Mouse (Mus musculus) forebrain, embryonic 10.5 days (tissue): ENCODE results near the gene Fam129b. TPM values are rescaled to one million over a fixed set of nuclear protein-coding genes. Genes with fewer than 3 reads are reported as not detected.

Source experiments
- DNase-seq: peaks from one replicate; pipeline ENCODE4 v3.0.0-alpha.2; 2017; ENCODE audit warnings: low spot score; ENCODE audit errors: extremely low spot score
- H3K27ac ChIP-seq: fragments of 300-500 bp; sonication (generic); 2 replicates; pipeline ENCODE4 v1.5.1; 2016; ENCODE audit warnings: mild to moderate bottlenecking
- H3K27me3 ChIP-seq: fragments of 300-500 bp; sonication (generic); 2 replicates; pipeline ENCODE4 v1.6.1; 2016; ENCODE audit warnings: mild to moderate bottlenecking; ENCODE audit not compliant: poor library complexity, severe bottlenecking
- H3K36me3 ChIP-seq: fragments of 300-500 bp; sonication (generic); replicated peaks from 2 replicates; pipeline ENCODE4 v1.6.1; 2016; ENCODE audit warnings: mild to moderate bottlenecking, moderate library complexity
- H3K4me1 ChIP-seq: fragments of 300-500 bp; sonication (generic); 2 replicates; pipeline ENCODE4 v1.6.1; 2016
- H3K4me3 ChIP-seq: fragments of 300-500 bp; sonication (generic); 2 replicates; pipeline ENCODE4 v1.5.1; 2016; ENCODE audit warnings: mild to moderate bottlenecking, moderate library complexity
- H3K9me3 ChIP-seq: fragments of 300-500 bp; sonication (generic); 2 replicates; pipeline ENCODE4 v1.6.1; 2016; ENCODE audit warnings: mild to moderate bottlenecking, moderate library complexity
- WGBS: fragments of 180-500 bp; shearing (Covaris S2); methylation state at CpG from one replicate; pipeline ENCODE4 v1.1.7; 2016; 5-methylcytosine and 5-hydroxymethylcytosine counted together
- polyA plus RNA-seq: library from polyadenylated mRNA; unstranded; fragments of >200 nt; fragmentation: Nextera tagmentation; extraction: Ambion mirVana; gene quantifications from 2 replicates; pipeline ENCODE4 v1.2.1, GENCODE M21; 2016

Gene Fam129b
- polyA plus RNA-seq, 1 experiment from 2014 or later, result 25.3 TPM

- Histone ChIP-seq H3K36me3 (peaks cover 69% of the 10 kb centered on the region), H3K4me3 (no peak overlapping the region), H3K9me3 (no peaks in the 10 kb centered on the region), H3K27me3 (no peaks in the 10 kb centered on the region), H3K4me1 (peaks cover 10% of the 10 kb centered on the region; the same call in 1 of the 2 replicates), H3K27ac (no peak overlapping the region)
- DNase-seq, result no peak
- 93% methylated on average over 15 of the region's 15 CpGs for WGBS
Measured at GRCm38 (mm10) chr2:32921801-32922380, 46.0 kb downstream of the Fam129b start.

GRCm38 (mm10) chr2:32922564-32922963, 46.6 kb downstream of the Fam129b start:
- Histone ChIP-seq H3K9me3 (no peaks in the 10 kb centered on the region), H3K4me3 (no peak overlapping the region), H3K27ac (no peak overlapping the region), H3K27me3 (no peaks in the 10 kb centered on the region), H3K4me1 (peaks cover 10% of the 10 kb centered on the region; the same call in 1 of the 2 replicates), H3K36me3 (peaks cover 69% of the 10 kb centered on the region)
- 92% methylated on average over 13 of the region's 13 CpGs for WGBS
- DNase-seq, result no peak

GRCm38 (mm10) chr2:32923551-32924250, 47.8 kb downstream of the Fam129b start:
- Histone ChIP-seq H3K4me1 (peaks cover 11% of the 10 kb centered on the region), H3K9me3 (no peaks in the 10 kb centered on the region), H3K36me3 (peaks cover 64% of the 10 kb centered on the region), H3K4me3 (no peak overlapping the region), H3K27ac (no peak overlapping the region), H3K27me3 (no peaks in the 10 kb centered on the region)
- DNase-seq, result no peak
- WGBS, result 94% methylated on average over 24 of the region's 24 CpGs

GRCm38 (mm10) chr2:32924306-32924844, 48.5 kb downstream of the Fam129b start:
- Histone ChIP-seq H3K36me3 (peaks cover 58% of the 10 kb centered on the region), H3K9me3 (no peaks in the 10 kb centered on the region), H3K4me3 (no peak overlapping the region), H3K4me1 (peaks cover 8% of the 10 kb centered on the region), H3K27ac (no peak overlapping the region), H3K27me3 (no peaks in the 10 kb centered on the region)
- no peak for DNase-seq
- 79% methylated on average over 10 of the region's 10 CpGs for WGBS

GRCm38 (mm10) chr2:32926330-32927075, 50.6 kb downstream of the Fam129b start:
- no peaks in the 10 kb centered on the region for H3K27me3 ChIP-seq
- H3K4me1 ChIP-seq, result peaks cover 8% of the 10 kb centered on the region
- H3K9me3 ChIP-seq, result no peaks in the 10 kb centered on the region
- WGBS, result 94% methylated on average over 12 of the region's 12 CpGs
- no peak overlapping the region for H3K27ac ChIP-seq
- no peak for DNase-seq
- no peak overlapping the region for H3K4me3 ChIP-seq
- peaks cover 38% of the 10 kb centered on the region for H3K36me3 ChIP-seq

- Histone ChIP-seq H3K4me1 (peaks cover 8% of the 10 kb centered on the region), H3K36me3 (peaks cover 32% of the 10 kb centered on the region), H3K9me3 (no peaks in the 10 kb centered on the region), H3K4me3 (no peak overlapping the region), H3K27ac (no peak overlapping the region), H3K27me3 (no peaks in the 10 kb centered on the region)
- WGBS, result 84% methylated on average over 15 of the region's 15 CpGs
- DNase-seq, result no peak
Measured at GRCm38 (mm10) chr2:32927624-32928234, 51.8 kb downstream of the Fam129b start.

- DNase-seq, result peak; percentile 64
- H3K4me1 ChIP-seq, result peaks cover 8% of the 10 kb centered on the region
- 0 out of 2 replicates have a peak overlapping the region, but pooled peaks have one; percentile 6 for H3K27ac ChIP-seq
- no peaks in the 10 kb centered on the region for H3K27me3 ChIP-seq
- peaks cover 32% of the 10 kb centered on the region for H3K36me3 ChIP-seq
- H3K4me3 ChIP-seq, result no peak overlapping the region
- 31% methylated on average over 10 of the region's 10 CpGs for WGBS
- no peaks in the 10 kb centered on the region for H3K9me3 ChIP-seq
Measured at GRCm38 (mm10) chr2:32928235-32928946, 52.5 kb downstream of the Fam129b start.

GRCm38 (mm10) chr2:32928947-32929829, 53.3 kb downstream of the Fam129b start:
- DNase-seq, result no peak
- Histone ChIP-seq H3K27me3 (no peaks in the 10 kb centered on the region), H3K27ac (no peak overlapping the region), H3K4me1 (peaks cover 8% of the 10 kb centered on the region), H3K4me3 (no peak overlapping the region), H3K36me3 (peaks cover 32% of the 10 kb centered on the region), H3K9me3 (no peaks in the 10 kb centered on the region)
- WGBS, result 92% methylated on average over 19 of the region's 19 CpGs

- H3K36me3 ChIP-seq, result peaks cover 42% of the 10 kb centered on the region
- no peaks in the 10 kb centered on the region for H3K27me3 ChIP-seq
- peaks cover 8% of the 10 kb centered on the region for H3K4me1 ChIP-seq
- no peak for DNase-seq
- H3K4me3 ChIP-seq, result no peak overlapping the region
- no peaks in the 10 kb centered on the region for H3K9me3 ChIP-seq
- H3K27ac ChIP-seq, result no peak overlapping the region
- 80% methylated on average over 7 of the region's 7 CpGs for WGBS
Measured at GRCm38 (mm10) chr2:32931730-32932129, 55.8 kb downstream of the Fam129b start.

- WGBS, result 92% methylated on average over 5 of the region's 5 CpGs
- H3K4me3 ChIP-seq, result no peak overlapping the region
Measured at GRCm38 (mm10) chr2:32938741-32939140, 62.8 kb downstream of the Fam129b start.

GRCm38 (mm10) chr2:32939418-32939817, 63.5 kb downstream of the Fam129b start:
- WGBS, result 62% methylated on average over 5 of the region's 5 CpGs
- no peaks in the 10 kb centered on the region for H3K4me1 ChIP-seq
- H3K9me3 ChIP-seq, result no peaks in the 10 kb centered on the region
- H3K4me3 ChIP-seq, result no peak overlapping the region
- peaks cover 64% of the 10 kb centered on the region for H3K36me3 ChIP-seq
- no peaks in the 10 kb centered on the region for H3K27me3 ChIP-seq
- no peak for DNase-seq
- H3K27ac ChIP-seq, result no peak overlapping the region

More at GRCm38 (mm10) chr2:32938741-32939140, 62.8 kb downstream of the Fam129b start:
- H3K27me3 ChIP-seq, result no peaks in the 10 kb centered on the region
- H3K36me3 ChIP-seq, result peaks cover 67% of the 10 kb centered on the region
- H3K4me1 ChIP-seq, result no peaks in the 10 kb centered on the region
- H3K9me3 ChIP-seq, result no peaks in the 10 kb centered on the region
- H3K27ac ChIP-seq, result no peak overlapping the region
- no peak for DNase-seq
